Mouse (Mus musculus): ENCODE data around the gene Nrxn3.

GRCm38 (mm10) chr12:89592459-89592858, 869.8 kb downstream of the Nrxn3 start:
- TF ChIP-seq CTCF (IDR thresholded peaks at IDR 0.05; ENCODE audit: extremely low read depth, insufficient read length, insufficient replicate concordance, low read depth, low read length) = no peak
- TF ChIP-seq POLR2A (IDR thresholded peaks at IDR 0.05; ENCODE audit: low read depth, low read length) = no peak
